Mouse (Mus musculus) megakaryocyte-erythroid progenitor cell, adult 5-6 weeks (primary cell): Measurements from ENCODE around the gene Abracl. TPM values are rescaled to one million over a fixed set of nuclear protein-coding genes. Genes with fewer than 3 reads are reported as not detected.

Experiments used
- total RNA-seq, 2 experiments: library from RNA; stranded (forward) in 1 of 2; stranded (reverse) in 1 of 2; fragments of 200-1000, 215-1000 nt in 1 of 2; fragments of >200 nt in 1 of 2; fragmentation: Nextera tagmentation in 1 of 2; gene quantifications; 2 replicates each; pipeline ENCODE4 v1.2.3; 2014 to 2017

The Abracl gene
- total RNA-seq, 2 experiments from 2014 or later, result 104 to 129 TPM

Other genes with a start within 250 kb of the Abracl start
- 0.40 and 1.4 TPM in 2 replicates for gene Txlnb, start 227.1 kb downstream of the Abracl start, total RNA-seq (2014; fragmentation: Nextera tagmentation)
- gene Txlnb, start 227.1 kb downstream of the Abracl start, total RNA-seq (2017), result 0.57 TPM in 1 of 2 replicates, not detected in the other
- 12.5 and 30.4 TPM in 2 replicates for gene Heca, start 75.2 kb downstream of the Abracl start, total RNA-seq (2014; fragmentation: Nextera tagmentation)
- gene Heca, start 75.2 kb downstream of the Abracl start, total RNA-seq (2017), result 26.3 and 27.8 TPM in 2 replicates
- gene Reps1, start 32.6 kb upstream of the Abracl start, total RNA-seq (2014; fragmentation: Nextera tagmentation), result 44.4 and 55.8 TPM in 2 replicates
- 23.0 and 25.5 TPM in 2 replicates for gene Reps1, start 32.6 kb upstream of the Abracl start, total RNA-seq (2017)
- gene Ect2l, start 187.6 kb upstream of the Abracl start, total RNA-seq (2014; fragmentation: Nextera tagmentation), result 3.7 TPM in 1 of 2 replicates, not detected in the other
- gene Ect2l, start 187.6 kb upstream of the Abracl start, total RNA-seq (2017), result 0.34 TPM in 1 of 2 replicates, not detected in the other
- 15.5 and 17.8 TPM in 2 replicates for gene Ccdc28a, start 211.7 kb upstream of the Abracl start, total RNA-seq (2014; fragmentation: Nextera tagmentation)
- gene Ccdc28a, start 211.7 kb upstream of the Abracl start, total RNA-seq (2017), result 4.3 and 9.2 TPM in 2 replicates